Mouse (Mus musculus) frontal cortex, postnatal 25 days (tissue): ENCODE results near the gene Zswim8.

Source experiments
- DNase-seq, 2 experiments: peaks; one replicate each; pipeline ENCODE4 v3.0.0; 2022; ENCODE audit warnings: low spot score in 2 of 2

The Zswim8 gene

DNA sequence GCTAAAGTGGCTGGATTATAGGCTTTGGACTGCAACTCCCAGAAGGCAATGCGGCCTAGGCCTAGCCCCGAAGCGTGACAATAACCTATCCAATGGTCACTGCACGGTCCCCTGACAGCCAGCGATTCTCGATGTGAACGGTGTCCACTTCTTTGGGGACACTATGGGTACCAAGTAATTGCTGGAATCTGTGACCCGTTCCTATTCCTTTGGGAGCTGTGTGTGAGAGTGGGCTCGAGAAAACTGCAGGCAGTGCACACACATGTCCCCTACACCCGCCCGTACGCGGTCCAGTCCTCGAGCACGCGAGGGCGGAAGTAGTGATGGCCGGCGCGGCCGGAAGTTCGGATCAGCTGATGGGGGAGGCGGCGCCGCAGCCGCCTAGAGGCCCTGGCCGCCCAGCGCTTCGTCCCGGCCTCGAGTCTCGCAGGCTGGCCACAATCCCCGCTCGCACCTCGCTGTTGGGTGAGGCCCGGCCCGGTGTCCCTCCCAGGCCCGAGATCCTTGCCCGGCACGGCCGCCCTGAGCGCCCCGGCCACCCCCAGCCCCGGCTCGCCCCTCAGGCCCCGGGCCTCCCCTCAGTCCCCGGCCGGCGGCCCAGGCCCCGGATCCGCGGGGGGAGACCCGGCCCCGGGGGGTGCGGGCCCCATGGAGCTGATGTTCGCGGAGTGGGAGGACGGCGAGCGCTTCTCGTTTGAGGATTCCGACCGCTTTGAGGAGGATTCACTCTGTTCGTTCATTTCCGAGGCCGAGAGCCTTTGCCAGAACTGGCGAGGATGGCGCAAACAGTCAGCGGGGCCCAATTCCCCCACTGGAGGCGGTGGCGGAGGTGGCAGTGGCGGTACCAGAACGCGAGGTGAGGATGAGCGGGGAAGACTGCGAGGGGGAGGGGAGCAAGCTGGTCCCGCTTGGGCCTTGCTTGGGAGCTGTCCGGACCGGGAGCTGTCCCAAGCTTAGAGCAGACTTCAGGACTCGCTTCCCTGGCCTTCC, at the start of gene Zswim8:
Gene Zswim8 (plus strand): TSS at position 352 of the 990 bp plus-strand sequence.
- DNase-seq = peak; percentile 76 to 79

DNA sequence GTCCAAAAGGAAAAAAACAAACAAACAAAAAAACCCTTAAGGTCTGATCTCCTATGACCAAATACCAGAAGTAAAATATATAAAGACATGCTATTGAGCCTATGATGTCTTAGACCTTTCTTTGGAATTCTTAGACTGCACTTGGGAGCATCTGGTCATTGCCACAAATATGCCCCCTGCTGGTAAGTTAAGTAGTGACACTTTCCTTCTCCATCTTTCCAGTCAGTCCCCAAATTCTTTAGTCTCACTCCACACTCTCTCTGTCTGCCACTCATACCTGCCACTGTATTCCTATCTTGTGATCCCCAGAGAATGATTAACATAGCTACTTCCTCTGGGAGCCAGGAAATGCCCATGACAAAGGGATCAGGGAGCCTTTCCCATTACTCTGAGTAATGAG, 49.0 kb upstream of the Zswim8 start:
- peak in 1 of 2 experiments; percentile 31 for DNase-seq

DNA sequence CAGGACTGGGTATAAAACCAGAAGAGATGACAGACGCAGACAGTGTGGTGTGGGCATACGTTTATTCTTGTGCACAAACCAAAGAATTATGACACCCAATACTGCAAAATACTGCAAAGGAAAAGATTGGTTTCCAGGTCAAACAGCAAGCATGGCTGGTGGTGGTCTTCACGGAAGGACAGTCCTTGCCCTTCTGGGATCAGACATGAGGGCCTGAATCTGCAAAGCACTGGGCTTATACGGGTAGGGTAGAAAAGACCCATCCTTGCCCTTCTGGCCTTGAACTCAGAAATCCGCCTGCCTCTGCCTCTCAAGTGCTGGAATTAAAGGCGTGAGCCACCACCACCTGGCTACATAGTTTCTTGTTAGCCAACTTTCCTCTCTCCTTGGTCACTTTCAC, 48.5 kb upstream of the Zswim8 start:
- no peak for DNase-seq

DNA sequence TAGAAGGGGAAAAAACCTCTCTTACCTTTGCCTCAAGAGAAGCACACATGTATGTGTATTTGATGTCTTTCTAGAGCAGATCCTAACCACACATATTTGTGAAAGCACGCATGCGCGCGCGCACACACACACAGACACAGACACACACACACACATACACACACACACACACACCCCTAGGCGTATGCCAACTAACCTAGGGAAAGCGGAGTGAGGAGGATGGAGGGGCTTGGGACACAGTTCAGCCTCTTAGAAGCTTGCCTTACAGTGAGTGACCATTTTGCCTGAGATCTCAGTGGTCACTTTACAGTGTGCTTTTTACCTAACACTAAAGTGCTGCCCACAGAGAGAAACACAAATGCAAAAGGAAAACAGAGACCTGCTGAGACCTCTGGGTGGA, 47.7 kb upstream of the Zswim8 start:
- no peak for DNase-seq

DNA sequence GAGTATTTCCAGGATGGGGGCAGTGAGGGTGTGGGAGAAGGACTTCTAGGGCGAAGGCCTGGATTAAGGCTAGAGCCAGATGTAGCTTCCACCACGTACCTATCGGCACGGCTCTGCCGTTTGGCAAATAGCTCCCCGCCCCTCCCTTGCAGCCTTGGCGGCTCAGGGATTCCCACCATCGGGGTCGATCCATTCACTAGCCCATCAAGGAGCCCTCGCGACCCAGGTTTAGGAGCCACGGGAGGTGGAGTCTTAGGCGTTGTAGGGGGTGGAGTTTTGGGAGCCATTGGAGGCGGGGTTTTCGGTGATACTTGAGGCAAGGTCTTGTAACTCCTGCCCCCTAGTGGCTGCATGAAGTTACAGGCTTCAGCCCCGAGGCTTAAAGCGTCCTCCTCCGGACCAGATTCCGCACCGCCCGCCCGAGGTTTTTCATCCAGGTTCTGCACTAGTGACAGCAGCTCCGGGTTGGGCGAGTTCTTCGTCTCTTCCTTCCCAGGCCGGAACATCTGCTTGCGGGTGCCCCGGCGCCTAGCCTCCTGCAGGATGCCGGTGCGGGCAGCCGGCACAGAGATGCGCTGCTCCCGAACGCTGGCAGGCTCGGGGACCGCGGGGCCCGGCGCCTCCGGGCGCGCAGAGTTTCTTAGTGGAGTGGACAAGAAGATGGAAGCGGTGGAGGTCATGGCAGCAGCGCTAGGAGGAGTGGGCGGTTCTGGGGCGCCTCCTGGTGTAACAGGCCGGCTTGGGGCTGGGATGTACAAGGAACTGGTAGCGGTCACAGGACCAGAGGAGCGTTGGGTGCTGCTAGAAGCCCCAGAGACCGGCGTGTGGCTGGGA, 46.3 kb upstream of the Zswim8 start:
- peak; percentile 83 to 90 for DNase-seq

DNA sequence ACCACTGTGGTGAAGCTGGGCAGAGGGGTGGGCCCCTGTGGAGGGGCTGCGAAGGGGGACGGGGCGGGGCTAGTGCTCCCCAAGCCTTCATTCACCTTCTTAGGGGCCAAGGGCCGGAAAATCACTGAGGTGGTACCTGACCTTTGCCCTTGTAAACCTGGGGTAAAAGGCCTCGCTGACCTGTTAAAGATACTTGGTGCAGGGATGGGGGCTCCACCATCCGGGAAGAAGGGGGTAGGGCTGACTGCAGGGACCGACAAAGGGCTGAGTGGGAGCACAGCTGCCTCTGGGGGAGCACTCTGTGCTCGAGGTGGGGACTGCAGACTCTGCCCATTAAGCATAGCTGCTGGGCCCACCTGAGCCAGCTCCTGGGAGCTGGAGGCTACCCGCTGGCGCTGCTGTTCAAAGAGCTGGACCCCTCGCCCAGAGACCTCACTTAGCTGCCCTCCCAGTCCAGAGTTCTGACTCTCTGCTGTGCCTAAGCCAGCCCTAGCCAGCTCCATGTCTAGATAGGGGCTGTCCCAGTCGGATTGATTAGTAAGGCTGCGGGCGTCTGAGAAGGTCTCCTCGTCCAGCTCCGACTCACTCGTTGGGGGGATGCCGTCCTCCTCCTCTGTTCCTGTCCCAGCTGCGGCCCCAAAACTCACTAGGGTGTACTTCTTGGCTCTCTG, 45.6 kb upstream of the Zswim8 start:
- no peak for DNase-seq

DNA sequence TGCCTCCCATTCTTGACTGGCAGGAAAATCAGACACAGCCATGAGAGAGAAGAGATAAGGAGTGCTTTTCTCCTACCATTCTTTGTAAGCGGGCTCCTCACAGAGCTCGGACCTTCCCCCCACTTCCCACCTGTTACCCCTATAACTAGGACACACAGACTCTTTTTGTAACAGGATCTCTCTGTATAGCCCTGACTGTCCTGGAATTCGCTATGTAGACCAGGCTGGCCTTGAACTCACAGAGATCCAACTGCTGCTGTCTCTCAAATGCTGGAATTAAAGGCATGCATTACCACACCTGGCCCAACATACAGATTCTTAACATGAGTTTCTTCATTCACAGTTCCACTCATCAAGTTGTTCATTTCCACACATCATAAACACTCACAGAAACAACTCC, 44.6 kb upstream of the Zswim8 start:
- DNase-seq = no peak

DNA sequence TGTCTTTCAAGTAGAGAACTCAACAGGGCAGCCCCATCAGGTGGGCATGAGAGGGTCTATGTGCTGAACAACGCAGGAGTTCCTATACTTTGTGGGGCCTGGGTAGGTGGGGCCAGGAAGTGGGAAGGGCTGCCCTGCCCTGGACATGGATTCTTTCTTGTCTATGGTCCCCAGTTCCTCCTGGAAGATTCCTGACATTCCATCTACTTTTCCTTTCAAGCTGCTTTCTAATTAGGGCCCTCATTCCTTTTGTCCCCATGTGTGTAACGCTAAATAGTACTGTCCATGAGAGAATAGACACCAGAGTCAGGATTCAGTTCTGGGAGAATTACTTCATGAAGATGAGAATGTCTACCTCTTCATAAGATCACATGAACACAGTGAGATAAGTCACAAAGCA, 43.8 kb upstream of the Zswim8 start:
- DNase-seq = no peak

DNA sequence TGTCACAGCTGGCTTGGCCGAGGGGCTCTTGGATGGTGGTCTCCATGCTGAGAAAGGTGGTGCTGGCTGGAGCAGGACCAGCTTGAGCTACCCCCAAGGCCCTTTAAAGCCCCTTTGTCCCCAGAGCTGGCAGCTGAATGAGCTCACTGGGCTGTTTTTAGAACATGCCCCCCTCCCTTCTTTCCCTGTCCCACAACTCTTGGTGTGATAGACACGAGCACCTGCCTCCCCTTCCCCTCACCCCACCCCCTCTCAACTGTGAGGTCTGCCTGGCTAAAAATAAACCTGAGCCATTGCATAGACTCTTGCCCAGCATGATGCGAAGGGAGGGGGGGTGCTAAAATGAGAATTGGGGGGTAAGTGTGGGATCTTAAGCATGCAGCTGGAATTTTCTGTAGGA, 42.9 kb upstream of the Zswim8 start:
- DNase-seq = no peak

DNA sequence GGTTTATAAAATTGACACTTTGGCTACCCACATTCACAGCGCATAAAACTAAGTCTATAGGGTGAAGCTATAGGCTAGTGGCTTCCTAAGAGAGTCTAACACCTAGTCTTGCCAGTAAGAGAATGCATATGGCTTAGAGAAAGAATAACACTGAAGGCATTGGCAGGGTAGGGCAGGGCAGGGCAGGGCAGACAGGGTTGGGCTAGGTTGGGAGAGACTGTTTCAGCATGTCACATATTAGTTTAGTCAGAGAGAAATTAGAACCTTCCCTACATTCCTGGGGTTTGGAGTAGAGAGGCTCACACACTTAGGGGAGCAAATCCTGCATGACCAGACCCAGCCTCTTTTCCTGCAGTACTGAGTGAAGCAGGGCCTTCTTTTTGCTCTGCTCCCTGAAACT, 39.9 kb upstream of the Zswim8 start:
- DNase-seq = no peak

DNA sequence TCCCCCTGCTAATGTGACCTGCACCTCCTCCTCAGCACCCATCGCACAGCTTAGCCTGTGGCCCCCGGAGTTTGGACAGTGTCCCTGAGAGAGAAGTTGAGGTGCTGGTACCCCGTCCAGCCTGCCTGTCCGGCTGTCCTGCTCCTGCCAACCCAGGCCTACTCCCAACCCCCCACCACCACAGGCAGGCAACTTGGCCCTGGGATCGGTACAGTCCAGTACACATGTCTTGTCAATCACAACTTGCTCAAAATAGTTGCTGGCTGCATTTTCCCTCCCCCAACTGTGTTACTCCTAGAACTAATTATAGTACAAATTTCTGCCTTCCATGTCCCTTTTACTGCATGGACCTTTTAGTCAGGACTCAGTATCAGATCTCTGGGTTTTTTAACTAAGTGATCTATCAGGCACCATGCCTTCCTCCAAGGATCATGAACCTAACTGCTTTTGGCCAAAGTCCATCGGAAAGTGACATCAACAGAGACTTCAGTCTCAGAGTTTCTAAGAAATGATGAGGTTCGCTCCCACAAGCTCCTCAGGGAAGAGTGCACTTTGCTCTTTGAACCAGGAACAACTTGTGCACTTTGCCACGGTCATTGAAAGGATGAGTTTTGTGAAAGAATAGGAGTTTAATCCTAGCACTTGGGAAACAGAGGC, 39.1 kb upstream of the Zswim8 start, which contains the start of gene Synpo2l:
Gene Synpo2l (minus strand): TSS at position 201 of the 657 bp plus-strand sequence.
- no peak for DNase-seq

DNA sequence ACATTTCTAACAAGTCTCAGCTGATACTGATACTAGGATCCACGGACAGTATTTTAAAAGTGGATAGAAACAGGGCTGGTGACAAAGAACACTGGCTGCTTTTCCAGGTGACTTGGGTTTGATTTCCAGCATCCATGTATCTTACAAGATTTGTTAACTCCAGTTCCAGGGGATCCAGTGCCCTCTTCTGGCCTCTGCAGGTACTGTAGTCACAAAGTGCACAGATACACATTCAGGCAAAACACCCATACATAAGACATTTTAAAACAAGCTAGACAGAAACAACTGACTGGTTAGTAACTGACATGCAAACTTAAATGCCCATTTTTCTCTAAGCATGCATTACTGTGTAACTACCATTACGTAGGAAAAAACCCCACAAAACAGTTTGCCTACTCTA, 34.4 kb upstream of the Zswim8 start:
- DNase-seq = no peak

DNA sequence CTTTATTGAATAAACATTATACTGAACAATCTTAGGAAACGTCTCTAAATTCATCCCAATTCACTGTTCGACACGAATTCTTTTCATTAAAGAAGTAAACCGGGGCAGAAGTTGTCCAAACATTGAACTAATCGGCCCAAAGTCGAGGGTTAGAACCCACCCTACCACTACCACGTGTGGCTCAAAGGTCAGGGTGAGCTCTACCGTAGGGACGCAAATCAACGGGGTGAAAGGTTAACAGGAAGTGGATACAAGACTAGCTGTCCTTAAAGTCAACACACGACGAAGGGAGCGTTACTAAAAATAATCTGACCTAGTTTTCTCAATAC, 33.7 kb upstream of the Zswim8 start:
- DNase-seq = peak in 1 of 2 experiments; percentile 38

DNA sequence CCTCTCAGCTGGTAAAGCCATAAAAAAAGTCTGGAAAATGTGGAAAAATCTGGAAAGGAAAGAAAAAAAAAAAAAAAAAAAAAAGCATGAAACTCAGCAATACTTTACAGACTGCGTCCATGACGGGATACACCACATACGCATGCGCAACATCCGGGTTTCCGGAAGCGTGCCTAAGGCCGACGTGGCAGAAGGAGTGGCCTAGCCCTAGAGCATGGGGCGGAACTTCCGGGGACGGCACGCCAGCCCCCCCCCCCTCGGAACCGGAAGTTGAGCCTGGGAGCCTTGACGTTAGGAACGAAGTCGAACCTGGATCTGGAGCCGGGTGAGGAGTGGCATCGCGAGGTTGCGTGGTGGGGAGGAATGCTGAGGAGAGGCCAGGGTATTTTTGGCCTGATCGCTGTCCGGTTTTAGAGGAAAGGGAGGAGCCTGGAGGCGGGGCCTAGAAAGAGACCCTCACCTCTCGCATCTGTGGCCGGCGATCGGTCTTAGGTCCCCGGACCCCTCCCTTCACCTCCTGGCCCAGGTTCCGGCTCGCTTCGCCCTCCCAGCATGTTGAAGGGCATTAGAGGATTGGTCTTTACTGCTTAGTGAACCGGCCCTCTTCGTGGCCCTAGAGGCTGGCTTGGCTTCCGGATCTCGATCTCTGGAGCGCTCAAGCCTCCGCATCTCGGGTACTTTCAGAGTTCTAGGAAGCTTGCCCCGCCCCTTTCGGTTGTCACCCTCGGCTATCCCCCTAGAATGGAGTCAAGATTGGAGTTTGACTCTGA, 33.1 kb upstream of the Zswim8 start, which contains the start of gene Sec24c:
Gene Sec24c (plus strand): TSS at position 245 of the 770 bp plus-strand sequence.
- peak; percentile 86 to 94 for DNase-seq

DNA sequence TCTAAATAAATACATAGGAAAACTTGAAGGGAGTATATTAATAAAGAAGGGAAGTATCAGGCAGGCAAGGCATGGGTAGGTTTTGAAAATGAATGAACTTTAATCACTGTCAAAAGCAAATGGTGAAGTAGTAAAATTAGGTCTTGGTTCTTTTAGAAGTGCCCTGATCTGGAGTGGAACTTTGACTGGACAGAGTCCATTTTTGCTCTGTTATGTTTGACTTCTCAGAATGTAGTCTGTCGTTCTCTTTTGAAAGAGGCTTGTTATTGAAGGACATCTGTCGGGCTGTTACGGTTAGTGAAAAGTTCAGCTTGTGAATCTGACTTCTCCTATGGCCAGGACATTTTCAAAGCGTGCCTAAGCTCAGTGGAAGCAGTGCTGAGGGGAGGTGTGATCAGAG, 29.4 kb upstream of the Zswim8 start:
- no peak for DNase-seq

DNA sequence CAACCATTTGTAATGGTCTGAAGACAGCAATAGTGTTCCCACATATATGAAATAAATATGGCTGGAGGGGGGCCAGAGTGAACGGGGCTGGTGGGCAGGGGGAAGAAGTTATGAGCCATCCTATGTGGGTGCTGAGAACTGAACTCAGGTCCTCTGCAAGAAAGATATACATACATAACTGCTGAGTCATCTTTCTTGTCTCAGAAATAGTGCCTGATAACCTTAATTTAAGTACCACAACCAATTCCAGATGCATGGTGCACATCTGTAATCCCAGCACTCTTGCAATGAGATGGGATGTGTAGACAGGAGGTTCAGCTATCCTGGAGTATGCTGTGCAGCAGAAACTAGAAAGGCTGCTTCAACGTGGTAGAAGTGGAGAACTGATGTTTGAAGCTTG, 25.6 kb upstream of the Zswim8 start:
- no peak for DNase-seq

DNA sequence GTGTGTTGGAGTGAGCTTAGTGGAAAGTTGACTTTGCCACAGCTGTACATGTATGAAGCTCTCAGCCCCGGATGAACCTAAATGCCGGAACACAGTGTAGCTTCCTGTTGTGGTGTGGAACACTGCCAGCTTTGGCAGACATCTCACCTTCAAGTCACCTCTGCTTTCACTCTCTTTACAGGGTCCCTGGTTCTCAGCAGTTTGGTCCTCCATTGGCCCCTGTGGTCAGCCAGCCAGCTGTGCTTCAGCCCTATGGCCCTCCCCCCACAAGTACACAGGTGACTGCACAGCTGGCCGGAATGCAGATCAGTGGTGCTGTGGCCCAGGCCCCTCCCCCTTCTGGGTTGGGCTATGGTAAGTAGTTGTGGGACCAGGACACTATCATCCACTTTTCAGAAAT, 24.9 kb upstream of the Zswim8 start:
- DNase-seq = no peak

DNA sequence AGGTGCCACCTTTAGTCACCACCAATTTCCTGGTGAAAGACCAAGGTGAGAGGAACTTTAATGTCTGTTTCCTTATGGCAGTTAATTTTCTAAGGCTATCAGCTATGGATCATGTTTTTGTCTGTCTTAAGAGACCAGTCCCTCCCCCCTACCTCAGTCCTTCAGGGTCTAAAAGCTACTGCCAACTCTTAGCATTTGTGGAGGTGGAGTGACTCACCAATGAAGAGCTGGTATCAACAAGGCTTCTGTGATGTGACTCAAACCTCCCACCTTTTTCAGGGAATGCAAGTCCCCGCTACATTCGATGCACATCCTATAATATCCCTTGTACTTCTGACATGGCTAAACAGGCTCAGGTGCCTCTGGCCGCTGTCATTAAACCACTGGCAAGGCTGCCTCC, 20.8 kb upstream of the Zswim8 start:
- DNase-seq = no peak

DNA sequence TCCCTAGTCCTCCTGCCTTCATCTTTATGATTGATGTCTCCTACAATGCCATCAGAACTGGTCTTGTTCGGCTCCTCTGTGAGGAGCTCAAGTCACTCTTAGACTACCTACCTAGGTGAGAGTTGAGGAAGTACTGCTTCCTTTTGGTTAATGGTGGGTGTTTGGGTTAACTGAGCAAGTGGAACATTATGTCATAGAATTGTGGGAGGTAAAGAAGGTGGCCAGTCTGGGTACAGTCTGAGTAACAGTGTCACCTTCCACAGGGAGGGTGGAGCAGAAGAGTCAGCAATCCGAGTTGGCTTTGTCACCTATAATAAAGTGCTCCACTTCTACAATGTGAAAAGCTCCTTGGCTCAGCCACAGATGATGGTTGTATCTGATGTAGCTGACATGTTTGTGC, 18.3 kb upstream of the Zswim8 start:
- no peak for DNase-seq

DNA sequence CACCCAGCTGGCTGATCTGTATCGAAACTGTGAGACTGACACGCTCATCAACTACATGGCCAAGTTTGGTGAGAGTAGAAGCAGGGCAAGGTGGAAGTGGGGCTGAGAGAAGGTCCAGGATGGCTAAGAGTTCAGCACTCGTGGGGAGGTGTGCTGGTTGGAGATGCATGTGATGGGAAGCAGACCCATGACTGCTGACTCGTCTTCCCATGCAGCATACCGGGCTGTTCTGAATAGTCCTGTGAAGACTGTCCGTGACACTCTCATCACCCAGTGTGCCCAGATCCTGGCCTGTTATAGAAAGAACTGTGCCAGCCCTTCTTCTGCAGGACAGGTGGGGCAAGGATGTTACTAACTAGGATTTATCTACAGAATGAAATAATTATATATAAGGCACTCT, 15.6 kb upstream of the Zswim8 start:
- no peak for DNase-seq

DNA sequence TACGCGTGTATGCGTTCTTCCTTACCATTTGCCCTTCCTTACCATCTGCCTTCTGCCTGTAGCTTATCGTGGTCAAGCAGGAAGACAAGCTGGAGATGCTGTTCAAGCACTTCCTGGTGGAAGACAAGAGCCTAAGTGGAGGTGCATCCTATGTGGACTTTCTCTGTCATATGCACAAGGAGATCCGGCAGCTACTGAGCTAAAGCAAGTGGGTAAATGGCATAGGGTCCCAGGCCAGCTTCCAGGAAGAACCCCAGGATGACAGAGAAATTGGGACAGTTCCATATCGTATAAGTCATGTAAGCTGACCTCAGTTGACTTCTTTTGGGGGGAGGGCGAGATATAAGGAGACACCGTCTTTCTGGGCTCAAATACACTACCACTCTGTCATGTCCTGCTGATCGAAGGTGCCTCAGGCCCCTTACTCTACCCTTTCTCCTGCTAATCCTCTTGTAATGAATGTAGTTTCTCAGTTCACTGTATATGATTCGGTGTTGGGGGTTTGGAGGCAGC, 13.7 kb upstream of the Zswim8 start:
- DNase-seq = no peak
